Mouse (Mus musculus): ENCODE data around the gene Mmp19. TPM values are rescaled to one million over a fixed set of nuclear protein-coding genes. Genes with fewer than 3 reads are reported as not detected.
A peak's percentile ranks its signal among the peaks of the same experiment; 100 is the strongest.
"Not testable (repeated sequence)": the region's sequence is repeated elsewhere in the genome, so short reads cannot be mapped to it uniquely, and the experiment has no call there.

Mmp19 gene
- total RNA-seq, 2 experiments from 2014 or later = 4.5 to 5.8 TPM

DNA sequence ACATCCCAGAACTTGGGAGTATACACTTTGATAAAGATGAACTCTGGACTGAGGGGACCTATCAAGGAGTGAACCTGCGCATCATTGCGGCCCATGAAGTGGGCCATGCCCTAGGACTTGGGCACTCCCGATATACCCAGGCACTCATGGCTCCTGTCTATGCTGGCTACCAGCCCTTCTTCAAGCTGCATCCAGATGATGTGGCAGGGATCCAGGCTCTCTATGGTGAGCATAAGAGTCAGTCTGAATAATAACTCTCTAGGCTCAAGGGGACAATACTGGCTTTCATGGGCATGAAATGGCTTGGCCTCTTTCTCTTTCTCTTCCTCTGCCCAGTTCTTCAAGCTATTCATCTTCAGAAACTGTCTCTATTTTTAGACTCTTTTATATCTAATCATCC, 4.9 kb downstream of the Mmp19 start:
- intact Hi-C loops (cut with DNase I) = no loop called here
- no peak for DNase-seq

DNA sequence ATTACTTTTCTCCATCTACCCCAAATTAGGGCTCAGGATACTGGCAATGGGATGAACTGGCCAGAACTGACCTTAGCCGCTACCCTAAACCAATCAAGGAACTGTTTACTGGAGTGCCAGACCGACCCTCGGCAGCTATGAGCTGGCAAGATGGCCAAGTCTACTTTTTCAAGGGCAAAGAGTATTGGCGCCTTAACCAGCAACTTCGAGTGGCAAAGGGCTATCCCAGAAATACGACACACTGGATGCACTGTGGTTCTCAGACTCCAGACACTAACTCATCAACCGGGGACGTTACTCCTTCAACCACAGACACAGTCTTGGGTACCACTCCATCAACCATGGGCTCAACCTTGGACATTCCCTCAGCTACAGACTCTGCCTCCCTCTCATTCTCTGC, 8.0 kb downstream of the Mmp19 start:
- DNase-seq = no peak
- intact Hi-C loops (cut with DNase I) = no loop called here

DNA sequence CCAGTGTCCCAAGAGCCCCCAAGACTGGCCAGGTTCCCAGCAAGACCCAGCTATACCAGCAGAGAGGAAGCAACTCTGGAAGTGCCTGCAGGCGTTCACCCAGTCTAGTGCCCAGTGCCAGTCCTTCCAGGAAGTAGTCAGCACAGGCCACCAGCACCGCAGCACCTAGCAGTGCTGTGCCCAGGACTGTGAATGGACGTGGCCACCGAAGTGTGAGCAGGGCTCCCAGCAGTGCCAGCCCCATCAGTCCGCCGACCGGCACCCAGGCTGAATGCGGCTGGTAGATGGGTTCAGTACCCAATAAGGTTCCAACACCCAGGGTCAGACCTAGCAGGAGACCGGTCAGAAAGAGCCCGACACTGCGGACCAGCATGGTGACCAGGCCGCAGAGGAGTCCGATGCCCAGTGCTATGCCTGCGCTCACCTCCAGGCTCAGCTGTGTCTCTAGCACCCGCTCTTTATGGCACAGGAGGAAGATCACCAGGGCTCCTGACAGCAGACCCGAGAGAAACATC, 11.3 kb downstream of the Mmp19 start:
- DNase-seq = no peak
- intact Hi-C loops (cut with DNase I) = loop anchor here (2.0 kb wide), 1 partner anchor 27 kb away; no protein-coding TSS in a partner anchor

DNA sequence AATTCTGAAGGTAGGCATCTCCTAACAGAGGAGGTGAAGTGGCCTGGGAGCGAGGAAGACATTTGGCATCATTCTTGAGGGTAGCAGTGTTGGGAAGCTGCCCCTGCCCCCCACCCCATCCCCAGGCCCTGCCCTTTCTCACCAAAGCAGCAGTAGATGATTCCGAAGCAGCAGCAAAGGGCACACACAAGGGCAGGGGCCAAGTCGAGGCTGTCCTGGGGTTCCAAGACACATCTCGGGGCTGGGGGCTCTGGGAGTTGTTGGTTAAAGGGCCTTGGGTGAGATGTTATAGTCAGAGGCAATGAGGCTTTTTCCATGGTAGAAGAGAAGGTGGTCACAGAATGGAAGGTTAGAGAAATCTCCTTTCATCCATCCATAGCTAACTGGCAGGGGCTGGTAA, 12.2 kb downstream of the Mmp19 start:
- intact Hi-C loops (cut with DNase I) = loop anchor here (2.0 kb wide), 1 partner anchor 28 kb away; no protein-coding TSS in a partner anchor
- no peak for DNase-seq

DNA sequence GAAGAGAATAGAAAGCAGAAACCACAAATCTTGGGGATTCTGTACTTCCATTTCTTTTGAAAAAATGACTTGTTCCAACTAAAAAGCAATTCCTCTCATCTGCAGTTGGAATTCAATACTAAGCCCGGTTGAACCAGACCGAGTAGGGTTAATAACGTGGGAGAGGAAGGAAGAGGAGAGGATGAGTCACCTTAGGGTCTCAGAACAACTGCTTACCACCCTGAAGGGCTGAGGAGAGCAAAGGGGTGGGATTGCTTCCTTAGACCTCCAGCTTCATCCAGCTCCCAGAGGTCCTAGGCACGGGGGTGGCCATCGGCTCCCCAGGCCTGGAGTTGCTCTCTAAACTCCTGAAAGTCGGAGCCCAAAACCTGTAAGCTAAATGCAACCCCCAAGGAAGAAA, 12.7 kb downstream of the Mmp19 start:
- no peak for DNase-seq
- intact Hi-C loops (cut with DNase I) = loop anchor here (2.0 kb wide), 1 partner anchor 29 kb away; no protein-coding TSS in a partner anchor

DNA sequence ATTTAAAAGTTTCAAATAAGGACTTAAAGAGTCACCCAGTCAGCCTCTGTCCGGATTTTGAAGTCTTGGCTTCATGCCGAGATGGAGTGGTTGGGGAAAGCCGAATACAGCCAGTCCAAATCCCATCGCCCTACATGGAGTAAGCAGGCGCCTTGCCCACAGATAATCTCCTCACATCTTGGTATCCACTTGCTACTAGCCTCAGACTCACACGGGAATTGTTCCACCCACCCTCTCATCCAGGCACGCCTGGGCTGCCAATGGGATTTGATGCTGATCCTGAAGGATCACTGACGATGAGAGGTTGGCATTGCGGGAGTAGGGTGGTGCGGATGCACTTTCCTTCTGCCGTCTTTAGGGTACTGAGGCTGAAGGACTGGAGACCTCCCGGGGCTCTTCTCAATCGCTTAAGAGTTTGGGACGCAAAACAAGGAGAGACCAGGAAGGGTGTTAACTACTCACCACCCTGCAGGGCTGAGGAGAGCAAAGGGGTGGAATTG, 13.1 kb downstream of the Mmp19 start, which contains the start of gene Dnajc14:
TSS of gene Dnajc14 (plus strand) at position 292 of the 500 bp plus-strand sequence.
- peak; percentile 56 to 69 for DNase-seq
- intact Hi-C loops (cut with DNase I) = loop anchor here (2.0 kb wide), 2 partner anchors 29 to 55 kb away; no protein-coding TSS in a partner anchor

DNA sequence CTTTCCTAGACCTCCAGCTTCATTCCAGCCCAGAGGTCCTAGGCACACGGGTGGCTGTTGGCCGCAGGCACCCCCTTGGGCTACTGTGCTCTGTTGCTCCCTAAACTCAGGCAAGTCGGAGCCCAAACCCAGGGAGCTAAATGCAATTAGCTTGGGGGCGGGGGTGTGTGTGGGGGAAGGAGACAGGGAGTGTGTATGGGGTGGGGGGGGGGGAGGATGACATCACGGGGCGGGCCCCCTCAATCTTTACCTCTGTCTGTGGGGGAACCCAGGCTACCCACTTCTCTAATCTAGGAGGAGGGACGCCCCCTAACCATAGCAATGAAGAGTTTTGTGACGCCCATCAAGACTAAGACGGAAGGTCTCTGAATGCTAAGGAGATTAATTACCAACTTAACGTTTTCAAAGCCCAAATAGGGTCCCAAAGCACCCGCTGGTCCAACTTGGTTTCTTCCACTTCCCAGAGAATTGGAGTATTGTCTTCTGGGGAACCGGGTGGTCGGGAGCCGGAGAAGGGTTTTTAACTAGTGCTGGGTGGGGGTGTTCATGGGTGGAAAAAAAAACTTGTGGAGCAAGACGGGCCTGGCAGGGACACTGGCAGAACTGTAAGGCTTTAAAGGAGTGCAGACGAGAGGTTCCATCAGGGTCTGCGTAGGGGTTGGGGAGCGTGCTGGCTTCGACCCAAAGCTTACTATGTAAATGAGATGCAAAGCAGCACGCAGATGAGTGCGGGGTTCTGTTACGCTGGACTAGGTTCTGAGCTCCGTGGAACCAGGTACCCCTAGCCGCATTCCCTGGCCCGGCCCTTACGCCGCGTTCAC, 13.8 kb downstream of the Mmp19 start, which contains the start of gene Tmem198b:
TSS of gene Tmem198b (minus strand) at position 100 of the 821 bp plus-strand sequence.
- intact Hi-C loops (cut with DNase I) = loop anchor here (2.0 kb wide), 1 partner anchor 56 kb away; no protein-coding TSS in a partner anchor
- DNase-seq = peak; percentile 68 to 78

DNA sequence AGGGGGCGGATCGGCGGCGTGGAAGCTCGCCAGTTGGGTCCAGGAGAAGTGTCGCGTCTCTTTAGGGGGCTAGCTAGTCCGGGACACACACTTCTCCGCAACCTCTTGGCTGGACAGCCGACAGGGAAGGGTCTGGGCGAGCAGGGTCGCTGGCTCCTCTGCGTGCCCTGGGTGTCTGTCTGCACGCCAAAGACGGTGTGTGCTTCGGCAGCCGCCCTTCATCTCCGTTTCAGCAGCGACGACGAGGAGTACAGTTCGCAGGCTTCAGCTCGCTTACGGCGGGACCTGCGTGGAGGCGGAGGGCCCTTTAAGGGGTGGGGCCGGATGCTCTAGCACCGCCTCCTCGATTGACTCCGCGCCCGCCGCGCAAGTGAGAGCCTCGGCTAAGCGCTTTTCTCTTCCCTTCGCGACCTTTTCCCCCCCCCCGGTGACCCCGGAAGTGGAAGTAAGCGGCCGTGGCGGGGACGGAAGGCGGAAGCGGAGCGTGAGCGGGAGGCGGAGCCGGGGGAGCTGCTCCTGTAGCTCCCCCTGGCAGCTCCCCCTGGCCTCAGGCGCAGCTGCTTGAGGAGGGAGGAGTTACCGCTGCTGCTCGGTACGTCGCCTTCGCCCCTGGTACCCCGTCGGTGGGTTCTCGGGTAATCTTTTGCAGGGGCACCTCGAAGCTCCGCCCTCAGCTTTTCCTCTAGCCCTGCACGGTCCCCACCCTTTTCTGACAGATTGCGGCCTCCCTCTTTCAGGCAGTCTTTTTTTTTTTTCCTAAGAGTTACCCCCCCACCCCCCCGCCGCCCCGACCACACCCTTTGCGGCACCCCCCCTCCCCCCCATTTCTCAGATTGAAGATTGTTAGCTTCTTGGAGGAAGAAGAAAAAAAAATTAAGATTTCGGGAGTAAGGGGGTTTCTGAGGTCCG, 14.6 kb downstream of the Mmp19 start:
- peak; percentile 96 for DNase-seq
- intact Hi-C loops (cut with DNase I) = loop anchor here (2.0 kb wide), 1 partner anchor 57 kb away; no protein-coding TSS in a partner anchor

DNA sequence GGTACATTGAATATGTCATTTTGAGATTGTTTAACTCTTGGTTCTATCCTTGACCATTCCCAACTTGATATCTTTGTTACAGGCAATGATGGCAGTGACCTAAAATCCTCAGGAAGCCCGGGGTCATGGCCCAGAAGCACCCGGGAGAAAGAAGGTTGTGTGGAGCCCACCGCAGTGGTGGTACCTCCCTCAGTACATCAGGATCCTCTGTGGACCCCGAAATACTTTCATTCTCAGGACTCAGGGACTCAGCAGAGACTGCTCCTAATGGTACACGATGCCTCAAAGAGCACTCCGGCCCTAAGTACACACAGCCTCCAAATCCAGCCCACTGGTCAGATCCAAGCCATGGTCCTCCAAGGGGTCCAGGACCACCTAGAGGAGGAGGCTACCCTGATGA, 15.4 kb downstream of the Mmp19 start:
- DNase-seq = no peak
- intact Hi-C loops (cut with DNase I) = loop anchor here (2.0 kb wide), 1 partner anchor 15 kb away; the partner anchor contains the start of gene Ormdl2

DNA sequence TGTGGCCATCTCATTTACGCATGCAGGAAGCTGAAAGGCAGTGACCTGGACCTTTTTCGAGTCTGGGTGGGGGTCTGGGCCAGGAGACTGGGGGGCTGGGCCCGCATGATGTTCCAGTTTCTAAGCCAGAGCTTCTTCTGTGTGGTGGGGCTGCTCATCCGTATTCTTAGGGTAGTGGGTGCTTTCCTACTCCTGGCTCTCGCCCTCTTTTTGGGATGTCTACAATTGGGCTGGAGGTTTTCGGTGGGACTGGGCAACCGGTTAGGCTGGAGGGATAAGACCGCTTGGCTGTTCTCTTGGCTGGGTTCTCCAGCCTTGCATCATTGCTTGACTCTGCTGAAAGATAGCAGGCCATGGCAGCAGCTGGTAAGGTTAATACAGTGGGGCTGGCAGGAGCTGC, 16.3 kb downstream of the Mmp19 start:
- no peak for DNase-seq
- intact Hi-C loops (cut with DNase I) = loop anchor here (2.0 kb wide), 1 partner anchor 14 kb away; the partner anchor contains the start of gene Ormdl2

DNA sequence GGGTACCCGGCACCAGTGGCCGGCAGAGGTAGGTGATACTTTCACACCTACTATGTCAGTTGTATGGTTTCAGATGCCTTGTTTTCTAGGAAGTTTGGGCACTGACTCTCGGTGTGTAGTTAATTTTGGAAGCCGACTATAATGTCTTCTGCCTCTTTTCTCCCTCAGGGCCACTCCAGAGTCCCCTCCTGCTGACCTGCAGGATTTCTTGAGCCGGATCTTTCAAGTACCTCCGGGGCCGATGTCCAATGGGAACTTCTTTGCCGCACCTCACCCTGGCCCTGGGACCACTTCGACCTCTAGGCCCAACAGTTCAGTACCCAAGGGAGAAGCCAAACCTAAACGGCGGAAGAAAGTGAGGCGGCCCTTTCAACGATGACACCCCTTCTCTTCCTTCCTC, 26.3 kb downstream of the Mmp19 start, which contains the start of gene Sarnp:
TSS of gene Sarnp (plus strand) at position 301 of the 400 bp plus-strand sequence.
- no peak for DNase-seq
- intact Hi-C loops (cut with DNase I) = no loop called here

DNA sequence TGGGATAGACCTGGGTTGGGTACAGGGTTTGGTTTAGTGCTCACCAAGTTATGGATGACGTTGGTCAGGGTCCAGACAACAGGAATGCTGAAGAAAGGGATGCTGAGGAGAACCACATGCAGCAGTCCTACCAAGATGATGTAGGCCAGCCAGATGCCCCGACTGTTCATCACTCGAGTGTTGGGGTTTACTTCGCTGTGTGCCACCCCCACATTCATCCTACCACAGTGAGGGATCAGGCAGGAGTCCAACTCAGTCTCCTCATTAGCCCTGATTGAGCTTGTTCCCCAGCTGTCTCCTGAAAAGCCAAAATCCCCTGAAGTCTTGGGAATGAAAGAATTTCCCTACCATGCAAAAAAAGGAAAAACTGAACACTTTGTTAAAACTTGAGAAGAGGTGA, 29.5 kb downstream of the Mmp19 start:
- intact Hi-C loops (cut with DNase I) = loop anchor here (2.0 kb wide), 1 partner anchor 13 kb away; no protein-coding TSS in a partner anchor
- DNase-seq = no peak

DNA sequence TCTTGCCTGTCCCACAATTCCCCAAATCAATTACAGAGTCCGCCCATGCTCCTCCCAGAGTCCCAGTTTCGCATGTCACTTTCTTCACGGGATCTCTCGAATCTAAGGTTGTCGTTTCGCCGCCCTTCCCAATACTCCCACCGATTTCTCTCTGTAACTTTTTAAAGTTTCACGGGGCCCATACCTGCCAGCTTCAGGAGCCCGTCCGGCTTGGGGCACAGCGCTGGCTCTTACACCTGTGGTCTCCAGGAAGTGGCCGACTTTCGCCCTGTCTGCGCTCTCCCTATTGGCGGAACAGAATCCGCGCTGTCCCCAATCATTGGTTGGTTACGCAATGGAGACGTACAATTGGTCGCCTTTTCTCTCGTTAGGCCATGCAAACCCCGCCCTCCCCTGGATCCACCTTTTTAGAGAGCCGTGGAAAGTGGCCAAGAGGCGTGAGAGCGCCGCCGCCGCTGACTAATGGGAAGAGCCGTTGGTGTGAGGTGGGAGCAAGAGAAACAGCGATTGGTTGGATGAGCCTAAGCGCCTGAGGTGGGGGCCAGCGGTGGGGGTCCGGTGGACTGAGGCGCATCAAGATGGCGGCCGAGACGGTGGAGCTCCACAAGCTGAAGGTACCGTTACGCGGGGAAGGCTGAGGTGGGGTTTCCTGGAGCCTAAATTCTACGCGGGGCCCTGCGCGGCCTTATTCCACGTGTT, 30.8 kb downstream of the Mmp19 start, which contains the start of gene Ormdl2:
TSS of gene Ormdl2 (minus strand) at position 288 of the 699 bp plus-strand sequence.
- intact Hi-C loops (cut with DNase I) = loop anchor here (2.0 kb wide), 1 partner anchor 15 kb away; no protein-coding TSS in a partner anchor
- DNase-seq = peak; percentile 98 to 99

DNA sequence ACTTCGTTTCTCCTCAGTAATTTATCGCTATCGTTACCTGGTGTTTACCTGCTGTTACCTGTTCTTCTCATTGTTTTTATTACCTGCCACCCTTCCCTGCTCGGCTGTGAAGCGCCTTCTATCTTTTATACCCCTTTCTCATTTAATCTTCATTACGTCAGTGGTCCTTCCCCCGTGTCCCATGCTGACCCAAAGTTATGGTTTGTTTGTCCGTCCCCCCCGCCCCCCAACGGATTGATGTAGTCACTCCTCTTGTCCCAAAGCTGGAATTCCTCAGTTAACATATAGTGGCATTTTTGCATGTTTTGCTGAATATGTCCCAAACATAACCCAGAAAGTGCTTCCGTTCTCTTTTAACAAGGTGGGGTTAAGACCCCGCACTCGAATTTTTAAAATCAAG, 31.4 kb downstream of the Mmp19 start:
- intact Hi-C loops (cut with DNase I) = no loop called here
- no peak for DNase-seq

DNA sequence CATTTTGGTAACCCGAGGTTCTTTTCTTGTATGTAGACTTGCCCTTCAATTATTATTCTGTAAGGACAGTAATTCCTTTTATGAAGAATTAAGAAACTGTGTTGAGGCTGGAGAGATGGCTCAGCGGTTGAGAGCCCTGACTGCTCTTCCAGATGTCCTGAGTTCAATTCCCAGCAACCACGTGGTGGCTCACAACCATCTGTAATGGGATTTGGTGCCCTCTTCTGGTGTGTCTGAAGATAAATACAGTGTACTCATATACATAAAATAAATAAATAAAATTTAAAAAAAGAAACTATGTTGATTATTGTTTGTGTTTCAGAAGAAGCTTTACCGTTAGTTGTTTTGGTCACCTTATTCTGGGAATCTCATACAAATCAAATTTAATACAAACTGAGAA, 32.4 kb downstream of the Mmp19 start:
- intact Hi-C loops (cut with DNase I) = not testable (repeated sequence)

DNA sequence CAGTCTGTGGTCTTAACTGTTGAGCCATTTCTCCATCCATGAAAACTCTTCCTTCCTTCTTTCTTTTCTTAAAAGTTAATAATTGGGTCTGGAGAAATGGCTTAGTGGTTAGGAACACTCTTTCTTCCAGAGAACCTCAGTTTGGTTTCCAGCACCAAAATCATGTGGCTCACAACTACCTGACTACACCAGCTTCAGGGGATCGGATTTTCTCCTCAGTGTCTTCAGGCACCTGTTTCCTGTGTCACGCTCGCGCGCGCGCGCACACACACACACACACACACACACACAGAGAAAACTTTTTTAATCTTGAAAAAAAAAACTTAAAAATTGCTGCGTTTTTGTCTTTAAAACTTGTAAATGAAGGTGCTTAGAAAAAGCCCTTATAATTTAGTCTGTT, 33.1 kb downstream of the Mmp19 start:
- DNase-seq = no peak
- intact Hi-C loops (cut with DNase I) = no loop called here

More for the DNA sequence above, 32.4 kb downstream of the Mmp19 start:
- not testable (repeated sequence) for DNase-seq

DNA sequence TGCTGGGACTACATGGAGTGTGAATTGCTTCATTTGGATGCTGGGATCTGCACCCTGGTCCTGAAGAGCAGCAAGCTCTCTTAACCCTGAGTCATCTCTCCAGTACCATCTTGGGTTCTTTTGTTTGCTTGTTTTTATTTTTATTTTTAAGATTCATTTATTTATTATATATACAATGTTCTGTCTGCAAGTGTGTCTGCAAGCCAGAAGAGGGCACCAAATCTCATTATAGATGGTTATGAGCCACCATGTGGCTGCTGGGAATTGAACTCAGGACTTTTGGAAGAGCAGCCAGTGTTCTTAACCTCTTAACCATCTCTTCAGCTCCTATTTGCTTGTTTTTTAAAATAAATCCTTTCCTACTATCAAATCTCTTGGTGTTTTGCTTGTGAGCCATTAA, 46.7 kb downstream of the Mmp19 start:
- intact Hi-C loops (cut with DNase I) = no loop called here

DNA sequence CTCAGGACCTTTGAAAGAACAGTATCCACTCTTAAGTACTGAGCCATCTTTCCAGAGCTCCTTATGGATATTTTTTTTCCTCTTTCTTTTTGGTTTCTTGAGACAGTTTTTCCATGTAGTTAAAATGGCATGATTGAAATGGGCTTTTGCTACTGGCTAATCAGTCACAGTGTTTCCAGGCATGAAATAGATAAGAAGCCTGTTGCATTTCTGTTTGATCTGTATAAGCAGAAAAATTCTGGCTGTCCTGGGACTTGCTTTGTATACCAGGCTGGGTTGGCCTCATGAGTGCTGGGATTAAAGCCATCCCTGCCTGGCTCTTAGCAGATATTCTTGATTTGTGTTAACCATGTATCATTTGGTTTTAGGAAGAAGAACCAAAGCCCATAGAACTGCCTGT, 48.7 kb downstream of the Mmp19 start:
- intact Hi-C loops (cut with DNase I) = no loop called here
- DNase-seq = no peak

More for the DNA sequence above, 46.7 kb downstream of the Mmp19 start:
- DNase-seq = no peak

DNA sequence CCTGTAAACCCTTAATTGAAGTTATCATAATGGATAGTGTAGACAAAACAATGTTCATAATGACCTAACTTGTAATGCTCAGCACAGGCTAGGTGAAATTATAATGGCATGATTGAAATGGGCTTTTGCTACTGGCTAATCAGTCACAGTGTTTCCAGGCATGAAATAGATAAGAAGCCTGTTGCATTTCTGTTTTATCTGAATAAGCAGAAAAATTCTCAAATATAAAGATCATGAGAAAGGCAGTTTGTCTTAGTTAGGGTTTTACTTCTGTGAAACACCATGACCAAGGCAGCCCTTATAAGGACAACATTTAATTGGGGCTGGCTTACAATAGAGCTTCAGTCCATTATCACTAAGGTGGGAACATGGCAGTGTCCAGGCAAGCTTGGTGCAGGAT, 49.9 kb downstream of the Mmp19 start:
- intact Hi-C loops (cut with DNase I) = no loop called here
- no peak for DNase-seq

Measured in heart, postnatal 14 days (tissue).